Mouse (Mus musculus): ENCODE measurements at regions not wholly inside any gene's neighbourhood (a gene's known extent, or its start where the extent isn't known, plus 50 kb on each side); places are given as distances from the start of the nearest gene placed in this dataset.

- Histone ChIP-seq H3K36me3 (replicated peaks) (no peaks in the 10 kb centered on the region), H3K4me3 (replicated peaks) (no peak overlapping the region), H3K4me2 (no peak overlapping the region), H3K9ac (no peak overlapping the region), H3K27ac (replicated peaks) (no peak overlapping the region), H3K4me1 (replicated peaks) (no peaks in the 10 kb centered on the region), H3K9me3 (replicated peaks) (no peaks in the 10 kb centered on the region), H3K27me3 (no peaks in the 10 kb centered on the region)
- 71% methylated on average over 1 of the region's 1 CpGs for WGBS (ENCODE audit: insufficient replicate concordance)
- ATAC-seq (ENCODE audit: insufficient read depth): no peak
Observed at GRCm38 (mm10) chr9:113419801-113420200, 288.3 kb downstream of the Pdcd6ip start.

- Histone ChIP-seq H3K36me3 (replicated peaks) (no peaks in the 10 kb centered on the region), H3K4me1 (replicated peaks) (no peaks in the 10 kb centered on the region), H3K27ac (replicated peaks) (no peak overlapping the region), H3K27me3 (no peaks in the 10 kb centered on the region), H3K9me3 (replicated peaks) (no peaks in the 10 kb centered on the region), H3K4me2 (no peak overlapping the region), H3K9ac (no peak overlapping the region), H3K4me3 (replicated peaks) (no peak overlapping the region)
- 63% methylated on average over 3 of the region's 3 CpGs for WGBS (ENCODE audit: insufficient replicate concordance)
- ATAC-seq (ENCODE audit: insufficient read depth): no peak
Observed at GRCm38 (mm10) chr9:113417106-113417505, 291.0 kb downstream of the Pdcd6ip start.

- WGBS (ENCODE audit: insufficient replicate concordance): 46% methylated on average over 5 of the region's 5 CpGs
- H3K9ac ChIP-seq: no peak overlapping the region
- ATAC-seq (ENCODE audit: insufficient read depth): no peak
Observed at GRCm38 (mm10) chr9:113415511-113415931, 292.5 kb downstream of the Pdcd6ip start.

GRCm38 (mm10) chr9:113414690-113415089 is 293.4 kb downstream of the Pdcd6ip start:
- Histone ChIP-seq H3K9ac (no peak overlapping the region), H3K36me3 (replicated peaks) (no peaks in the 10 kb centered on the region), H3K9me3 (replicated peaks) (no peaks in the 10 kb centered on the region), H3K4me1 (replicated peaks) (no peaks in the 10 kb centered on the region), H3K27ac (replicated peaks) (no peak overlapping the region), H3K27me3 (no peaks in the 10 kb centered on the region), H3K4me3 (replicated peaks) (no peak overlapping the region), H3K4me2 (no peak overlapping the region)
- no peak for ATAC-seq (ENCODE audit: insufficient read depth)
- 56% methylated on average over 1 of the region's 1 CpGs for WGBS (ENCODE audit: insufficient replicate concordance)

More at GRCm38 (mm10) chr9:113415511-113415931, 292.5 kb downstream of the Pdcd6ip start:
- no peaks in the 10 kb centered on the region for H3K4me1 ChIP-seq (replicated peaks)
- H3K4me2 ChIP-seq: no peak overlapping the region
- H3K4me3 ChIP-seq (replicated peaks): no peak overlapping the region
- H3K36me3 ChIP-seq (replicated peaks): no peaks in the 10 kb centered on the region
- H3K27ac ChIP-seq (replicated peaks): no peak overlapping the region
- H3K27me3 ChIP-seq: no peaks in the 10 kb centered on the region
- H3K9me3 ChIP-seq (replicated peaks): no peaks in the 10 kb centered on the region

GRCm38 (mm10) chr9:113413851-113414250 is 294.2 kb downstream of the Pdcd6ip start:
- H3K36me3 ChIP-seq (replicated peaks): no peaks in the 10 kb centered on the region
- no peak overlapping the region for H3K4me3 ChIP-seq (replicated peaks)
- H3K9me3 ChIP-seq (replicated peaks): no peaks in the 10 kb centered on the region
- no peak overlapping the region for H3K9ac ChIP-seq
- WGBS (ENCODE audit: insufficient replicate concordance): 60% methylated on average over 3 of the region's 3 CpGs
- no peak overlapping the region for H3K4me2 ChIP-seq
- no peak overlapping the region for H3K27ac ChIP-seq (replicated peaks)
- H3K27me3 ChIP-seq: no peaks in the 10 kb centered on the region
- no peak for ATAC-seq (ENCODE audit: insufficient read depth)
- H3K4me1 ChIP-seq (replicated peaks): no peaks in the 10 kb centered on the region

- WGBS (ENCODE audit: insufficient replicate concordance): 66% methylated on average over 4 of the region's 4 CpGs
Observed at GRCm38 (mm10) chr9:113411638-113412037, 296.4 kb downstream of the Pdcd6ip start.

GRCm38 (mm10) chr9:113408521-113408920 is 299.5 kb downstream of the Pdcd6ip start:
- 54% methylated on average over 4 of the region's 4 CpGs for WGBS (ENCODE audit: insufficient replicate concordance)
- Histone ChIP-seq H3K4me1 (replicated peaks) (no peaks in the 10 kb centered on the region), H3K27ac (replicated peaks) (no peak overlapping the region), H3K9me3 (replicated peaks) (no peaks in the 10 kb centered on the region), H3K27me3 (no peaks in the 10 kb centered on the region), H3K36me3 (replicated peaks) (no peaks in the 10 kb centered on the region), H3K4me2 (no peak overlapping the region), H3K9ac (no peak overlapping the region), H3K4me3 (replicated peaks) (no peak overlapping the region)
- ATAC-seq (ENCODE audit: insufficient read depth): no peak

More at GRCm38 (mm10) chr9:113411638-113412037, 296.4 kb downstream of the Pdcd6ip start:
- no peak for ATAC-seq (ENCODE audit: insufficient read depth)
- Histone ChIP-seq H3K27me3 (no peaks in the 10 kb centered on the region), H3K4me1 (replicated peaks) (no peaks in the 10 kb centered on the region), H3K36me3 (replicated peaks) (no peaks in the 10 kb centered on the region), H3K9me3 (replicated peaks) (no peaks in the 10 kb centered on the region), H3K4me2 (no peak overlapping the region), H3K27ac (replicated peaks) (no peak overlapping the region), H3K4me3 (replicated peaks) (no peak overlapping the region), H3K9ac (no peak overlapping the region)

- Histone ChIP-seq H3K4me2 (no peak overlapping the region), H3K36me3 (replicated peaks) (no peaks in the 10 kb centered on the region), H3K9me3 (replicated peaks) (no peaks in the 10 kb centered on the region), H3K27ac (replicated peaks) (no peak overlapping the region), H3K4me1 (replicated peaks) (no peaks in the 10 kb centered on the region), H3K4me3 (replicated peaks) (no peak overlapping the region), H3K27me3 (no peaks in the 10 kb centered on the region), H3K9ac (no peak overlapping the region)
- ATAC-seq (ENCODE audit: insufficient read depth): no peak
- WGBS (ENCODE audit: insufficient replicate concordance): 59% methylated on average over 3 of the region's 3 CpGs
Observed at GRCm38 (mm10) chr9:113394320-113394719, 313.7 kb downstream of the Pdcd6ip start.

- Histone ChIP-seq H3K36me3 (replicated peaks) (no peaks in the 10 kb centered on the region), H3K4me2 (no peak overlapping the region), H3K9me3 (replicated peaks) (peaks cover 4% of the 10 kb centered on the region), H3K9ac (no peak overlapping the region), H3K27ac (replicated peaks) (no peak overlapping the region), H3K27me3 (no peaks in the 10 kb centered on the region), H3K4me3 (replicated peaks) (no peak overlapping the region), H3K4me1 (replicated peaks) (no peaks in the 10 kb centered on the region)
- WGBS (ENCODE audit: insufficient replicate concordance): 67% methylated on average over 12 of the region's 12 CpGs
- no peak for ATAC-seq (ENCODE audit: insufficient read depth)
Observed at GRCm38 (mm10) chr9:113387356-113387755, 320.7 kb downstream of the Pdcd6ip start.

- no peaks in the 10 kb centered on the region for H3K4me1 ChIP-seq (replicated peaks)
- no peak overlapping the region for H3K4me3 ChIP-seq (replicated peaks)
- H3K36me3 ChIP-seq (replicated peaks): no peaks in the 10 kb centered on the region
- H3K27ac ChIP-seq (replicated peaks): no peak overlapping the region
- no peak for ATAC-seq (ENCODE audit: insufficient read depth)
- H3K4me2 ChIP-seq: no peak overlapping the region
- 53% methylated on average over 13 of the region's 13 CpGs for WGBS (ENCODE audit: insufficient replicate concordance)
- H3K9ac ChIP-seq: no peak overlapping the region
- peaks cover 8% of the 10 kb centered on the region for H3K9me3 ChIP-seq (replicated peaks)
- H3K27me3 ChIP-seq: no peaks in the 10 kb centered on the region
Observed at GRCm38 (mm10) chr9:113381591-113382110, 326.4 kb downstream of the Pdcd6ip start.

GRCm38 (mm10) chr9:113380408-113381129 is 327.5 kb downstream of the Pdcd6ip start:
- Histone ChIP-seq H3K4me1 (replicated peaks) (no peaks in the 10 kb centered on the region), H3K9ac (no peak overlapping the region), H3K36me3 (replicated peaks) (no peaks in the 10 kb centered on the region), H3K9me3 (replicated peaks) (peaks cover 8% of the 10 kb centered on the region), H3K4me3 (replicated peaks) (no peak overlapping the region), H3K27ac (replicated peaks) (no peak overlapping the region), H3K4me2 (no peak overlapping the region), H3K27me3 (no peaks in the 10 kb centered on the region)
- ATAC-seq (ENCODE audit: insufficient read depth): no peak
- WGBS (ENCODE audit: insufficient replicate concordance): 51% methylated on average over 17 of the region's 17 CpGs

GRCm38 (mm10) chr9:113378525-113378924 is 329.5 kb downstream of the Pdcd6ip start:
- Histone ChIP-seq H3K9ac (no peak overlapping the region), H3K4me1 (replicated peaks) (no peaks in the 10 kb centered on the region), H3K4me2 (no peak overlapping the region), H3K4me3 (replicated peaks) (no peak overlapping the region), H3K27ac (replicated peaks) (no peak overlapping the region), H3K27me3 (no peaks in the 10 kb centered on the region), H3K36me3 (replicated peaks) (no peaks in the 10 kb centered on the region), H3K9me3 (replicated peaks) (peaks cover 8% of the 10 kb centered on the region)
- whole genome bisulfite sequencing (ENCODE audit: insufficient replicate concordance): 46% methylated on average over 2 of the region's 2 CpGs
- ATAC-seq (ENCODE audit: insufficient read depth): no peak
